Mouse (Mus musculus) intestine, postnatal 0 days (tissue): ENCODE measurements around the gene Fgf2. TPM values are rescaled to one million over a fixed set of nuclear protein-coding genes. Genes with fewer than 3 reads are reported as not detected.
A peak's percentile ranks its signal among the peaks of the same experiment; 100 is the strongest.

Experiments used
- ATAC-seq: fragments of 200-750 bp; cut with Nextera tagmentation; 2 replicates; pipeline ENCODE4 v1.8.0; 2017; ENCODE audit warnings: mild to moderate bottlenecking, moderate TSS enrichment, moderate library complexity
- H3K27ac ChIP-seq: fragments of 300-500 bp; sonication (generic); 2 replicates; pipeline ENCODE4 v1.5.1; 2014; ENCODE audit warnings: mild to moderate bottlenecking, low read depth, low read length, moderate library complexity
- H3K27me3 ChIP-seq: fragments of 300-500 bp; sonication (generic); replicated peaks from 2 replicates; pipeline ENCODE4 v1.6.1; 2014; ENCODE audit warnings: low read length, mixed read lengths; ENCODE audit not compliant: control insufficient read depth, insufficient read depth
- H3K36me3 ChIP-seq: fragments of 300-500 bp; sonication (generic); 2 replicates; pipeline ENCODE4 v1.6.1; 2014; ENCODE audit warnings: mild to moderate bottlenecking, moderate library complexity; ENCODE audit not compliant: control insufficient read depth, insufficient read depth
- H3K4me1 ChIP-seq: fragments of 300-500 bp; sonication (generic); replicated peaks from 2 replicates; pipeline ENCODE4 v1.6.1; 2014; ENCODE audit warnings: antibody characterized with exemption, low read length, mixed read lengths; ENCODE audit not compliant: control insufficient read depth, insufficient read depth
- H3K4me2 ChIP-seq: fragments of 300-500 bp; sonication (generic); replicated peaks from 2 replicates; pipeline ENCODE4 v1.6.1; 2014; ENCODE audit warnings: low read depth, mild to moderate bottlenecking, moderate library complexity
- H3K4me3 ChIP-seq: fragments of 300-500 bp; sonication (generic); 2 replicates; pipeline ENCODE4 v1.5.1; 2014; ENCODE audit warnings: low read depth, low read length
- H3K9ac ChIP-seq: fragments of 300-500 bp; sonication (generic); 2 replicates; pipeline ENCODE4 v1.6.1; 2014; ENCODE audit warnings: mild to moderate bottlenecking, low read depth, low read length
- H3K9me3 ChIP-seq: fragments of 300-500 bp; sonication (generic); 2 replicates; pipeline ENCODE4 v1.6.1; 2016; ENCODE audit warnings: mixed run types; ENCODE audit not compliant: control insufficient read depth
- CTCF ChIP-seq: sonication (generic); IDR thresholded peaks from 2 replicates; pipeline ENCODE4 v1.5.1; 2016; ENCODE audit warnings: low read depth, mild to moderate bottlenecking, control low read depth, antibody characterized with exemption, moderate library complexity
- WGBS: fragments of 180-500 bp; shearing (Covaris S2); extraction: QIAGEN DNeasy Blood & Tissue Kit; methylation state at CpG from one replicate; pipeline ENCODE4 v1.1.7; 2014; 5-methylcytosine and 5-hydroxymethylcytosine counted together
- polyA plus RNA-seq: library from polyadenylated mRNA; unstranded; fragments of >200 nt; fragmentation: Nextera tagmentation; extraction: Ambion mirVana; gene quantifications from 2 replicates; pipeline ENCODE4 v1.2.1, GENCODE M21; 2015

Fgf2 gene
- polyA plus RNA-seq, 1 experiment from 2014 or later, result 1.0 TPM

DNA sequence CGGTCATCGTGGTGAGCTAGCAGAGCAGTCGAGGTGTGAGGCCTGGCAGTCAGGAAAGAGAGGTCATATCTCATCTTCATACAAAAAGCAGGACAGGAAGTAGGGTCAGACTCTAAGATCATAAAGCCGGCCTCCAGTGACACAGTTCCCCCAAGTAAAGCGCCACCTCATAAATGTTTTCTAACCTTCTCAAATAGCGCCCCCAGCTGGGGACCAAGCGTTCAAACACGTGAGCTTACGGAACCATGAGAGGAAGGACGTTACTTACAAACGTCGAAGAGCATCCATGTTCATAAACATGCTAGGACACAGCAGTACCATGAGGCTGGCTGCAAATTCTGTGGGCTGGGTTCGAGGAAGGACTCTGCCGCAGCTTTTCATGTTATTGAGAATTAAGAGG, 31.1 kb downstream of the Fgf2 start:
- Histone ChIP-seq H3K4me3 (no peak overlapping the region), H3K36me3 (no peaks in the 10 kb centered on the region), H3K4me2 (no peak overlapping the region), H3K4me1 (no peaks in the 10 kb centered on the region), H3K27me3 (no peaks in the 10 kb centered on the region), H3K9ac (no peak overlapping the region), H3K27ac (no peak overlapping the region), H3K9me3 (no peaks in the 10 kb centered on the region)
- TF ChIP-seq CTCF, result peak; percentile 25
- whole genome bisulfite sequencing, result 80% methylated on average over 14 of the region's 14 CpGs
- no peak for ATAC-seq

DNA sequence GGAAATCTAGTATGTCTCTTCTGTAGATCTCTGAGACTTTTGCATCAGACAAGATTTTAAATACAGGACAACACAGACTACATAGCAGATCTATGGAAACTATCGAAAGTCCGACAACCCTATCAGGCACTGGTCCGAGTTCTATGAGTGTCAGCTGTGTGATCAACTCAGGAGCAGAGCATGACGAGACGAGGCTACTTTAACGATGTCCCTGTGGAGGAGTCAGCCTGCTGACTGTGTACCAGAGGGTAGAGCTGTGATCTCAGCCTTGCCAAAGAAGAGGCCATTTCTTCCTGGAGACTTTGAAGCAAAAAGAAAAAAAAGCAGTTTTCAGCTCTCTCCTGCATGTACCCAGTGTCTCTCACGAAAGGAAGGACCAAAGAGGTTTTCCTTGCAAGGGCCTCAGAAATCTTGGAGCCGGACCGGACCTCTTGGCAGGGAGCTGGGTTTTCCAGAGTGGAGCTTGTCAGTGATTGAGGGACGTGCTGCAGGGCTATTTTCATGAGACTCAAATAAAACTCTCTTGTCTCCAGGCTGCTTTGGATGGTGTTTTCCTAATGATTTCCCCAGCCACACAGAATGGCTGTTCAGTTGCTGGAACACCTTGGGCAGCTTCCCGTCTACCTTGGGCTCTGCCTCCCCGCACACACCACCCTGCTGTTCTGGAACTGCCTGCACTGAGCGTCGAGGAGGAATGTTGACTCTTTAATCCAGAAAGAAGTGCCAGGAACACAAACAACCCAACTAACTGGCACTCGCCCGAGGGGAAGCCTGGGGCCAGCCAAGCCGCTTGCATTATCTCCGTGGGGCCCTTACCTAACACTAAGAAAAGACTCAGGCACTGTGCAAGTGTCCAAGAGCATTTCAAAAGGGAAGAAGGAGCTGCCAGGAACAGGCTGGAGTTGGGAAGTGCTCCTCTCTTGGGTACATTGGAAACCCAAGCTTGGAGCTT, 32.1 kb downstream of the Fgf2 start:
- Histone ChIP-seq H3K4me1 (no peaks in the 10 kb centered on the region), H3K4me3 (no peak overlapping the region), H3K9me3 (no peaks in the 10 kb centered on the region), H3K27ac (0 out of 2 replicates have a peak overlapping the region, but pooled peaks have one; percentile 15), H3K36me3 (no peaks in the 10 kb centered on the region), H3K27me3 (no peaks in the 10 kb centered on the region), H3K4me2 (no peak overlapping the region), H3K9ac (no peak overlapping the region)
- TF ChIP-seq CTCF, result no peak
- 57% methylated on average over 18 of the region's 18 CpGs for WGBS
- ATAC-seq, result no peak

DNA sequence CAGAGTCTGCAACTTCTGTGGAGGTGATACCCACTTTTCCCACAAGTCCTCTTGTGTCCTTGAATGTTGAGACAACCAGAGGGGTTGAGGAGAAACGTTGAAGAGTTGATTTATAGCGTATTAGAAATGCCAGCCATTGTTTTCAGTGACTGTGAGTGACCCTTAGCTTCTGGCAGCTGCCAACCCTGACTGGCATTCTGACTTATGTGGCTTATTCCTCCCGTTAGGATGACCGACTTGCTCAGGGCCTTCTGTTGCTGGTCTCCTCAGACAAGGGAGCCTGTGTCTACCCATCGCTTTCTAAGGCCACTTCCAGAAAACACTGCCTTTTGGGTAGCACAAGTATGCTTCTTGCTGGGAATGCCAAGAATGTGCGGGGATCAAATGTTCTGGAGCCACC, 33.3 kb downstream of the Fgf2 start:
- Histone ChIP-seq H3K27ac (no peak overlapping the region), H3K27me3 (no peaks in the 10 kb centered on the region), H3K4me1 (no peaks in the 10 kb centered on the region), H3K4me2 (no peak overlapping the region), H3K9ac (no peak overlapping the region), H3K36me3 (no peaks in the 10 kb centered on the region), H3K4me3 (no peak overlapping the region), H3K9me3 (no peaks in the 10 kb centered on the region)
- no peak for TF ChIP-seq CTCF
- no peak for ATAC-seq
- WGBS, result 62% methylated on average over 6 of the region's 6 CpGs

DNA sequence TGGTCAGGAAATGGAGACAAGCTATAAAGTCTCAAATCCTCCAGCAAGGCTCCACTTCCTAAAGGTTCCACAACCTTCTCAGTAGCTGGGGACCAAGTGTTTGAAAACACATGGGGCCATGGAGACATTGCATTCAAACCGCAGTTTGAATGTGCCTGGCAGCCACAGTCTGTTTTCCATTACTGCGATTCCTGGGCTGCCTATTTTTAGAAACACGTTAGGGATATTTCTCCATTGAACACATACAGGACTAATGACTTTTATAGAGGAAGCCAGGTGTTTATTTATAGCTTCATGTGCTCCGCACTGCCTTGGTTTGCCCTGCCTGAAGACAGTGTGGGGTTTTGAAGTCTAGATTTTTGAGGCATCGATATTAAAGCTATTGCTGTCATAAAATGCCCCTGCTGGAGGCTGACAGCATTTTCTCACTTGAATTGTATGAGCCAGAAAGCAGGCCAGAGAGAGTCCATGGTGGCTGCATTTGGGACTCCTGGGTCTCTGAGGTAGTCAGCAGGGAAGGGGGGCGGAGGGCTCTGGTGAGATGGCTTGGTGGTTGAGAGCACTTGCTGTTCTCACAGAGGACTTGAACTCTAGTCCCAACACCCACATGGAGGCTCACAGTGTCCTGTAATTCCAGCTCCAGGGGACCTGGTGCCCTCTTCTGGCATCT, 35.1 kb downstream of the Fgf2 start:
- no peak for ATAC-seq
- H3K36me3 ChIP-seq, result no peaks in the 10 kb centered on the region
- no peaks in the 10 kb centered on the region for H3K27me3 ChIP-seq
- WGBS, result 73% methylated on average over 6 of the region's 6 CpGs
- H3K4me3 ChIP-seq, result no peak overlapping the region
- H3K9me3 ChIP-seq, result no peaks in the 10 kb centered on the region
- no peak overlapping the region for H3K27ac ChIP-seq
- H3K4me1 ChIP-seq, result no peaks in the 10 kb centered on the region
- H3K4me2 ChIP-seq, result no peak overlapping the region
- no peak overlapping the region for H3K9ac ChIP-seq
- TF ChIP-seq CTCF, result peak; percentile 27

DNA sequence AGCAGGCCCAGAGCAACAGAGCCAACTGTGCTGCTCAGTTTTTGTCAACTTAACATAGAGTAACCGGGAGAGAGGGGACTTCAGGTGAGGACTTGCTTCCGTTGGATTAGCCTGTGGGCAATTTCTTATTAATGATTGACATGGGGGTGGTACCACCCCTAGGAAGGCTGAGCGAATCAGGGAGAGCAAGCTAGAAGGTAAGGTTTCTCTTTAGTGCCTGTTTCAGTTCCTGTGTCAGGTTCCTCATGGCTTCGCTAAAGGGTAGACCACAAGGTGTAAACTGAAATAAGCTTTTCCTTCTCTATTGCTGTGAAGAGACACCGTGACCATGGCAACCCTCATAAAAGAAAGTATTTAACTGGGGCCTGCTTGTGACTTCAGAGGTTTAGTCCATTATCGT, 39.2 kb downstream of the Fgf2 start:
- no peak for ATAC-seq
- Histone ChIP-seq H3K9me3 (no peaks in the 10 kb centered on the region), H3K9ac (no peak overlapping the region), H3K4me1 (no peaks in the 10 kb centered on the region), H3K4me2 (no peak overlapping the region), H3K36me3 (no peaks in the 10 kb centered on the region), H3K4me3 (no peak overlapping the region), H3K27ac (no peak overlapping the region), H3K27me3 (no peaks in the 10 kb centered on the region)
- no peak for TF ChIP-seq CTCF
- 83% methylated on average over 6 of the region's 6 CpGs for WGBS

DNA sequence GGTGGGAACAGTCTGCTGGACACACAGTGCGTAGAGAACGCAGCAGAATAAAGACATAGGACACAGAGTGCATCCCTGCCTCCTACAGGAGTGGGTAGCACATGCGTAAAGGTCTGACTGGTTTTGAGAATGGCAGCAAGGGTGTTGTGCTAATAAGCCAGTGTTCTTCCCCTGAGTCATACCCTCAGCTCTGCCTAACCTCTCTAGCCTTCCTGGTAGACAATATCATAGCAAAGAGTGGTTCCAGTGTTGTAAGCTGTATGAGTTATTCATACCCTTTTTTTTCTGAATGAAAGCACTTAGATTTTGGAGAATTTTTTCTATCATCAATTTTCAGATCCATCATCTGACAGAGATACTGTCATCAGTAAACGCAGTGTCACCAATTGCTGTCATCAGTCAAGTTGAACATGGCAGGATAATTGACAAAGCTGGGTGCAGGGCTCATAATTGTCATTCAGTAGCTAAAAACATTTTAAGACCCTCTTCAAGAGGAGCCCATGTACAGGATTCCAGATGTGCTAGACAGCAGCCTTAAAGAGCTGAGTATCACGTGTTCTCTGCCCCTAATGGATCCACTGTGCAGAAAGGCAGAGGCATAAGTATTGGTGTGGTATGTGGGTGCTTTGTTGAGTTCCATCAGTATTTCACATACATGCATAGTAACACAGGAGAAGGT, 48.9 kb downstream of the Fgf2 start:
- Histone ChIP-seq H3K4me2 (no peak overlapping the region), H3K4me1 (no peaks in the 10 kb centered on the region), H3K27ac (no peak overlapping the region), H3K9ac (no peak overlapping the region), H3K36me3 (no peaks in the 10 kb centered on the region), H3K27me3 (no peaks in the 10 kb centered on the region), H3K4me3 (no peak overlapping the region), H3K9me3 (no peaks in the 10 kb centered on the region)
- no peak for ATAC-seq
- TF ChIP-seq CTCF, result no peak
- 96% methylated on average over 5 of the region's 5 CpGs for WGBS
